Mouse (Mus musculus) limb, embryonic 10.5 days (tissue): ENCODE measurements around the gene H2-DMb1. TPM values are rescaled to one million over a fixed set of nuclear protein-coding genes. Genes with fewer than 3 reads are reported as not detected.

Experiments used
- DNase-seq: peaks from one replicate; pipeline ENCODE4 v3.0.0-alpha.2; 2017; ENCODE audit warnings: low spot score
- H3K27ac ChIP-seq: fragments of 300-500 bp; sonication (generic); 2 replicates; pipeline ENCODE4 v1.5.1; 2016; ENCODE audit warnings: mild to moderate bottlenecking
- H3K27me3 ChIP-seq: fragments of 300-500 bp; sonication (generic); 2 replicates; pipeline ENCODE4 v1.6.1; 2016; ENCODE audit warnings: low read depth, mild to moderate bottlenecking; ENCODE audit not compliant: poor library complexity, severe bottlenecking
- H3K36me3 ChIP-seq: fragments of 300-500 bp; sonication (generic); 2 replicates; pipeline ENCODE4 v1.6.1; 2016; ENCODE audit warnings: mild to moderate bottlenecking, moderate library complexity
- H3K4me1 ChIP-seq: fragments of 300-500 bp; sonication (generic); 2 replicates; pipeline ENCODE4 v1.6.1; 2016
- H3K4me3 ChIP-seq: fragments of 300-500 bp; sonication (generic); 2 replicates; pipeline ENCODE4 v1.5.1; 2016; ENCODE audit warnings: mild to moderate bottlenecking, moderate library complexity
- H3K9me3 ChIP-seq: fragments of 300-500 bp; sonication (generic); replicated peaks from 2 replicates; pipeline ENCODE4 v1.6.1; 2016; ENCODE audit warnings: mild to moderate bottlenecking
- WGBS: fragments of 180-500 bp; shearing (Covaris S2); methylation state at CpG from one replicate; pipeline ENCODE4 v1.1.7; 2016; 5-methylcytosine and 5-hydroxymethylcytosine counted together
- polyA plus RNA-seq: library from polyadenylated mRNA; unstranded; fragments of >200 nt; fragmentation: Nextera tagmentation; extraction: Ambion mirVana; gene quantifications from 2 replicates; pipeline ENCODE4 v1.2.1, GENCODE M21; 2016

Gene H2-DMb1
- polyA plus RNA-seq, 1 experiment from 2014 or later = 0.51 TPM

DNA sequence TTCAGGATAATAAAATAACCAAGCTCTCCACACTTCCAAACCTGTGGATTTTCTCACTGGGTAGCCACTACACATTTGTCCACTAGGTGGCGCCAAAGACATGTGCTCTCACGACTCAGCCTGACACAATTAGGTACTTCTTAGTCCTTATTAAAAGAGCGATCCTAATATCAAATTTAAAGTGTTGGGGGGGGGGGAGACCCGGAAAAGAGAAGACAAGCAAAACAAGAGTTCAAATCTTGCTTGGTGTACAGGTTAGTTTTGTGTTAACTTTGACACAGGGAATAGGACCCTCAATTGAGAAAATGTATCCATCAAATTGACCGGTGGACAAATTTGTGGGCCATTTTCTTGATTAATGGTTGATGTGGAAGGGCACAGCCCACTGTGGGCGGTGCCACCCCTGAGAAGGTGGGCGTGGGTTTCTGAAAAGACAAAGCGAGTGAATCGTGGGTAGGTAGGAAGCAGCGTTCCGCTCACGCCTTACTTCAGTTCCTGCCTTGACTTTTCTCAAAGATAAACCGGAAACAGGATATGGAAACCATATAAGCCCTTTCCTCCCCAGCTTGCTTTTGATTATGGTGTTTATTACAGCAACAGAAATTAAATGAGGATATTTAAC, 18.1 kb downstream of the H2-DMb1 start:
- 44% methylated on average over 13 of the region's 13 CpGs for WGBS
- no peaks in the 10 kb centered on the region for H3K9me3 ChIP-seq
- DNase-seq = peak; percentile 84
- no peak overlapping the region for H3K27ac ChIP-seq
- H3K4me1 ChIP-seq = no peaks in the 10 kb centered on the region
- H3K36me3 ChIP-seq = no peaks in the 10 kb centered on the region
- no peak overlapping the region for H3K4me3 ChIP-seq
- H3K27me3 ChIP-seq = no peaks in the 10 kb centered on the region; the same call in 1 of the 2 replicates

- Histone ChIP-seq H3K27ac (no peak overlapping the region), H3K4me1 (no peaks in the 10 kb centered on the region), H3K36me3 (no peaks in the 10 kb centered on the region), H3K27me3 (no peaks in the 10 kb centered on the region; the same call in 1 of the 2 replicates), H3K4me3 (no peak overlapping the region), H3K9me3 (no peaks in the 10 kb centered on the region; the same call in 1 of the 2 replicates)
- 94% methylated on average over 5 of the region's 5 CpGs for WGBS
- DNase-seq = no peak
Observed at GRCm38 (mm10) chr17:34172528-34172927, 19.7 kb downstream of the H2-DMb1 start.

DNA sequence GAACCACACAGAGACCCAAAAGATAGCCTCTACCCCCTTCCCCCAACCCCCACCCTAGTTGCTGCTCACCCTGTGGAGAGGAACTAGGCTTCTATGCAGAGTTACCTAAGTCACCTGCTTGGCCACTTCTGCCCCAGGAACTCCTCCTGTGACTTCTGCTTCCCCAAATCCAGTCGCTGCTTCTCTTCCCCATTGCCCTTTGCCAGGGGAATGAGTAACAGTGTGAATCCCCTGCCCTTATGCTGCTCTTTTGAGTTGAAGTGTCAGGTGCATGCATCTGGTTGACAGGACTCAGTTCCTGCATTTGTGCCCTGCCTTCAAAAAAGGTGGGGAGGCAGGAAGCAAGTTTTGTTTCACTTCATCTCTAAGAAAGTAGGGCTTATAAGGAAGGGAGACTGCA, 21.2 kb downstream of the H2-DMb1 start:
- Histone ChIP-seq H3K36me3 (no peaks in the 10 kb centered on the region), H3K27ac (no peak overlapping the region), H3K27me3 (no peaks in the 10 kb centered on the region; the same call in 1 of the 2 replicates), H3K4me3 (no peak overlapping the region), H3K9me3 (no peaks in the 10 kb centered on the region; the same call in 1 of the 2 replicates), H3K4me1 (no peaks in the 10 kb centered on the region)
- WGBS = 72% methylated on average over 1 of the region's 1 CpGs
- DNase-seq = no peak

- whole genome bisulfite sequencing = 74% methylated on average over 4 of the region's 4 CpGs
- H3K4me1 ChIP-seq = no peaks in the 10 kb centered on the region
Observed at GRCm38 (mm10) chr17:34177179-34177578, 24.3 kb downstream of the H2-DMb1 start.

DNA sequence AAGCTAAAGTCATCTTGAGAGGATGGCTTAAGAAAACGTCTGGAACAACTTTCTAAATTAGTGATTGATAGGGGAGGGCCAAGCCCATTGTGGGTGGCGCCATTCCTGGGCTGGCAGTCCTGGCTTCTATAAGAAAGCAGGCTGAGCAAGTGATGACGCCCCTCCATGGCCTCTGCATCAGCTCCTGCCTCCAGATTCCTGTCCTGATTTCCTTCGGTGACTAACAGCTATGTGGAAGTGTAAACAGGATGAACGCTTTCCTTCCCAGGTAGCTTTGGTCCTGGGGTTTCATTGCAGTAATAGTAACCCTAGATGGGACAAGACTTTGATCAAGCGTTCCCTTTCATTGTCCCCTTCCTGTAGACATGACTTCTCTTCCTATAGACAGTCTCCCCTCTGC, 26.1 kb downstream of the H2-DMb1 start:
- DNase-seq = no peak
- Histone ChIP-seq H3K27ac (no peak overlapping the region), H3K4me1 (no peaks in the 10 kb centered on the region), H3K27me3 (peaks cover 12% of the 10 kb centered on the region), H3K9me3 (no peaks in the 10 kb centered on the region; the same call in 1 of the 2 replicates), H3K4me3 (no peak overlapping the region), H3K36me3 (no peaks in the 10 kb centered on the region)
- 63% methylated on average over 6 of the region's 6 CpGs for WGBS

More at GRCm38 (mm10) chr17:34177179-34177578, 24.3 kb downstream of the H2-DMb1 start:
- no peak for DNase-seq
- Histone ChIP-seq H3K9me3 (no peaks in the 10 kb centered on the region; the same call in 1 of the 2 replicates), H3K27me3 (no peaks in the 10 kb centered on the region; the same call in 1 of the 2 replicates), H3K27ac (no peak overlapping the region), H3K36me3 (no peaks in the 10 kb centered on the region), H3K4me3 (no peak overlapping the region)

DNA sequence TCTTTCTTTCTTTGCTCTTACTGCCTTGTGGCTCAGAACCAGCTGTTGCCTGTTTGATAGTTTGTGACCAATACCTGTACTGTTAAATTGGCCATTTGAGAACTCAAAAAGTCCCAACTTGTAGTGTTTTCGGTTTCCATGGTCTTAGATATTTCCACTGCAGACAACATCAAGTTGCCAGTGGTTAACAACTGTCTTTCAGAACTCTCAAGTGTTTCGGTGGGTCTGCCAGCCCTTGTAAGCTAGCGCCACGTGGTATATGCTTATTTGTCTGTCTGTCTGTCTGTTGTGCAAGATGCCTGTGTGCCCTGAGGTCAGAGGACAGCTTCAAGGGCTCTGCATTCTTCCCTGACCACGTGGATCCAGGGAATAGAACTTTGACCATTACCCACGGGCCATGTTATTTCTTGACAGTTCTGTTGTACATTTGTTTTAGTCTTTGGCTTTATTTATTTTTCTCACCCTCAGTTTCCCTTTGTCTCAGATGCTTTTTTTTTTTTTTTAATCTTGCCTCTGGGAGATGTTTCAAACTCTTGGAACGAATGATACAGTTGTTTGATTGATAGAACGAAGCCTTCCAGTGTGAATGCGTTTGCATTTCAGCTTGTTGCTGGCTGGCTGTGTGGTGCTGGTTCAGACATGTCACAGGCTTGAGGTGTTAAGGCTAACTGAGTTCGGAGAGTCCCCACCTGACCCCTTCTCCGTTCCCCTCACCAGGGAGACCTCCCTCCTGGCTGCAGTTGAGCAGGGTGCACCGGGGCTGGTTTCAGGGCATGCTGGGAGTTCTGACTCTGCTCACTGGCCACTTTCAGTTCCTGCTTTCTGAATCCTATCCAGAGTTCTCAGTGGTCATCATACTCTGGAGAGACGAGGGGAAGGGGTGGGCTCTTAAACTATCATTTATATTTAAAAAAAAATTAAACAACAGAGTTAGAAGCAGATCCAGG, 27.3 kb downstream of the H2-DMb1 start:
- no peak for DNase-seq
- Histone ChIP-seq H3K4me1 (no peaks in the 10 kb centered on the region), H3K4me3 (no peak overlapping the region), H3K9me3 (no peaks in the 10 kb centered on the region; the same call in 1 of the 2 replicates), H3K27ac (no peak overlapping the region), H3K27me3 (peaks cover 24% of the 10 kb centered on the region), H3K36me3 (no peaks in the 10 kb centered on the region)
- 77% methylated on average over 13 of the region's 13 CpGs for WGBS

GRCm38 (mm10) chr17:34183564-34184219, 30.8 kb downstream of the H2-DMb1 start:
- 75% methylated on average over 15 of the region's 15 CpGs for WGBS
- H3K27me3 ChIP-seq = peaks cover 57% of the 10 kb centered on the region
- no peak for DNase-seq

GRCm38 (mm10) chr17:34185526-34185925, 32.7 kb downstream of the H2-DMb1 start:
- WGBS = 88% methylated on average over 9 of the region's 9 CpGs

More at GRCm38 (mm10) chr17:34183564-34184219, 30.8 kb downstream of the H2-DMb1 start:
- Histone ChIP-seq H3K4me1 (peaks cover 18% of the 10 kb centered on the region), H3K36me3 (no peaks in the 10 kb centered on the region), H3K4me3 (no peak overlapping the region), H3K9me3 (no peaks in the 10 kb centered on the region), H3K27ac (no peak overlapping the region)

DNA sequence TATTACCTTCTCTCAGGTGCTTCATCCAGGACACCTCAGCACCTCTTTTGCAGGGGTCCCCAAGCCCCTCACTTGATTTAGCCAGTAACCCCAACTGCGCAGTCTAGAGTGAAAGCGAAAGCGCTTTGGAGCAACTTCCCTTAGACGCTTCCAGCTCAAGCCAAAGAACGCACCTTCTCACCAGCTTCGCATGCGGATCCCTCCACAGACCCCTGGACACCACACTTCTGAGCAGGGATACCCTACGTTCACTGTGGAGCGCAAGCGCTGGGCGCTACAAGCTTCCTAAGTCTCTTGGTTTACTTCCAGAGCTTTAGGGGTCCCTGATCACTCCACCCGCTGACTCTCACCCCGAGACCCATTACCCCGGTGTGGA, 34.0 kb downstream of the H2-DMb1 start:
- no peaks in the 10 kb centered on the region for H3K9me3 ChIP-seq
- peaks cover 18% of the 10 kb centered on the region for H3K4me1 ChIP-seq
- H3K27ac ChIP-seq = peak overlapping the region; percentile 50
- 4% methylated on average over 14 of the region's 14 CpGs for WGBS
- no peaks in the 10 kb centered on the region for H3K36me3 ChIP-seq
- peaks cover 89% of the 10 kb centered on the region for H3K27me3 ChIP-seq
- peak overlapping the region; percentile 53 for H3K4me3 ChIP-seq
- no peak for DNase-seq

More at GRCm38 (mm10) chr17:34185526-34185925, 32.7 kb downstream of the H2-DMb1 start:
- no peak overlapping the region for H3K4me3 ChIP-seq
- DNase-seq = no peak
- no peaks in the 10 kb centered on the region for H3K9me3 ChIP-seq
- H3K27me3 ChIP-seq = peaks cover 76% of the 10 kb centered on the region
- no peaks in the 10 kb centered on the region for H3K36me3 ChIP-seq
- H3K4me1 ChIP-seq = peaks cover 18% of the 10 kb centered on the region
- H3K27ac ChIP-seq = no peak overlapping the region

GRCm38 (mm10) chr17:34187261-34187916, 34.5 kb downstream of the H2-DMb1 start, which contains the start of the genes Tap1 and Psmb9:
Tap1 (plus strand) TSS chr17:34187553.
Psmb9 (minus strand) TSS chr17:34187764.
- no peaks in the 10 kb centered on the region for H3K9me3 ChIP-seq
- H3K4me3 ChIP-seq = peak within 1 kb of the TSS; percentile 53
- DNase-seq = peak; percentile 97
- H3K4me1 ChIP-seq = peaks cover 18% of the 10 kb centered on the region
- peak within 1 kb of the TSS; percentile 50 for H3K27ac ChIP-seq
- H3K27me3 ChIP-seq = peaks cover 94% of the 10 kb centered on the region
- no peaks in the 10 kb centered on the region for H3K36me3 ChIP-seq
- WGBS = under 1% methylated on average over 46 of the region's 46 CpGs

GRCm38 (mm10) chr17:34188010-34188409, 35.1 kb downstream of the H2-DMb1 start:
- Histone ChIP-seq H3K27me3 (peaks cover 98% of the 10 kb centered on the region), H3K27ac (peak overlapping the region; percentile 50; the same call in 1 of the 2 replicates), H3K4me1 (peaks cover 18% of the 10 kb centered on the region), H3K9me3 (no peaks in the 10 kb centered on the region), H3K36me3 (no peaks in the 10 kb centered on the region), H3K4me3 (peak overlapping the region; percentile 53)
- no peak for DNase-seq
- WGBS = 3% methylated on average over 20 of the region's 20 CpGs

DNA sequence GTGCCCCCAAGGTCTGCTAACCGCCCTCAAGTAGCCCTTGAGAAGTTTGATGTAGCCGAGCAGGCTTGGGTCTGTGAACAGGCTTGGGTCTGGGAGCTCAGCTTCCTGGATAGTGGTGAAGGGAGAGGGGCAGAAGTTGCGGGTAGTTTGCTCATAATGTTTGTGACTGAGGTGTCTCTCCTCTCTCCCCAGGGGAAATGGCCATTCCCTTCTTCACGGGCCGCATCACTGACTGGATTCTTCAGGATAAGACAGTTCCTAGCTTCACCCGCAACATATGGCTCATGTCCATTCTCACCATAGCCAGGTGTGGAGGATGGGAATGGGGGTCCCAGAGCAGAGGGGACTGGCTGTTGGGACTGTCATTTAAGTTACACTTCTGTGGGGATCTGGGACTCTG, 36.1 kb downstream of the H2-DMb1 start:
- DNase-seq = no peak
- 70% methylated on average over 6 of the region's 6 CpGs for WGBS
- Histone ChIP-seq H3K4me1 (peaks cover 18% of the 10 kb centered on the region), H3K36me3 (no peaks in the 10 kb centered on the region), H3K27ac (no peak overlapping the region), H3K4me3 (no peak overlapping the region), H3K9me3 (no peaks in the 10 kb centered on the region), H3K27me3 (peaks cover 98% of the 10 kb centered on the region)
